In genomic region chr5:4754701-4755281, GRCm38 (mm10) we compare ENCODE assay signal across 9 mouse cellular contexts. TPM values are rescaled to one million over a fixed set of nuclear protein-coding genes. Genes with fewer than 3 reads are reported as not detected.
A peak's percentile ranks its signal among the peaks of the same experiment; 100 is the strongest.
DNase-seq lines count a peak whose midpoint lies in the region; ATAC-seq lines count a peak whose summit lies in the region.
"Had no signal": no experiment of that assay in that cellular context is flagged by ENCODE, and none has a peak within 500 bp of the region (broad histone marks: within the 10 kb centered on the region; RNA-seq: fewer than 3 reads in every experiment).

No protein-coding gene starts in this region.

- no peak for ATAC-seq in forebrain, embryonic 11.5 days (replicated peaks; ENCODE audit: low FRiP score)
- ATAC-seq in midbrain, embryonic 16.5 days, result no peak

- DNase-seq in cerebellum, postnatal 10 days, result peak; percentile 12 to 15
- DNase-seq in cerebellum, adult 8-10 months, result no peak
- peak; percentile 52 for DNase-seq in forebrain, embryonic 11.5 days (ENCODE audit: low spot score)
- DNase-seq in kidney, adult 8-10 months, result peak; percentile 31 to 40
- DNase-seq in spleen, adult 18-20 months, result no peak
- no peak for DNase-seq in frontal cortex, adult 2 months (ENCODE audit: extremely low spot score in 1 of 2, low spot score in 1 of 2)
- DNase-seq in urinary bladder, postnatal 25 days (ENCODE audit: low spot score), result no peak

- peaks cover 2% of the 10 kb centered on the region; the same call in 1 of the 2 replicates for H3K4me1 ChIP-seq in forebrain, embryonic 11.5 days (replicated peaks; ENCODE audit: control insufficient read depth, insufficient read depth, low read length)
- H3K4me1 ChIP-seq in midbrain, embryonic 16.5 days (ENCODE audit: control insufficient read depth, insufficient read depth, low read length), result peaks cover 16% of the 10 kb centered on the region

- H3K9me3 ChIP-seq in forebrain, embryonic 11.5 days (ENCODE audit: control insufficient read depth, low read length), result no peaks in the 10 kb centered on the region
- no peaks in the 10 kb centered on the region for H3K9me3 ChIP-seq in midbrain, embryonic 16.5 days (replicated peaks; ENCODE audit: control insufficient read depth, low read length, poor library complexity, severe bottlenecking)

- H3K4me2 ChIP-seq in forebrain, embryonic 11.5 days (ENCODE audit: low read depth, low read length, severe bottlenecking), result peak overlapping the region; percentile 94
- H3K4me2 ChIP-seq in midbrain, embryonic 16.5 days (ENCODE audit: low read length), result peak overlapping the region; percentile 68

- peak overlapping the region; percentile 85 for H3K4me3 ChIP-seq in forebrain, embryonic 11.5 days (ENCODE audit: low read depth, low read length)
- H3K4me3 ChIP-seq in midbrain, embryonic 16.5 days (ENCODE audit: low read depth, low read length), result peak overlapping the region; percentile 88
- H3K4me3 ChIP-seq: megakaryocyte, embryonic 14.5 days had no signal

- H3K9ac ChIP-seq in forebrain, embryonic 11.5 days (ENCODE audit: low read length), result peak overlapping the region; percentile 96
- peak overlapping the region; percentile 96 for H3K9ac ChIP-seq in midbrain, embryonic 16.5 days (ENCODE audit: low read depth, low read length)

- WGBS in forebrain, embryonic 11.5 days, result 26% methylated on average over 9 of the region's 9 CpGs
- 26% methylated on average over 9 of the region's 9 CpGs for WGBS in midbrain, embryonic 16.5 days

- H3K36me3 ChIP-seq in forebrain, embryonic 11.5 days (ENCODE audit: control insufficient read depth, insufficient read depth, low read length), result no peaks in the 10 kb centered on the region
- H3K36me3 ChIP-seq in midbrain, embryonic 16.5 days (ENCODE audit: control insufficient read depth, insufficient read depth, low read length), result no peaks in the 10 kb centered on the region

- H3K27me3 ChIP-seq in forebrain, embryonic 11.5 days (ENCODE audit: control insufficient read depth, insufficient read depth, low read length), result no peaks in the 10 kb centered on the region
- H3K27me3 ChIP-seq in midbrain, embryonic 16.5 days (ENCODE audit: control insufficient read depth, insufficient read depth, low read depth, low read length), result no peaks in the 10 kb centered on the region

- no peak overlapping the region for H3K27ac ChIP-seq in forebrain, embryonic 11.5 days (ENCODE audit: low read depth, low read length)
- peak overlapping the region; percentile 98 for H3K27ac ChIP-seq in midbrain, embryonic 16.5 days (ENCODE audit: low read length)

RNA-seq across cellular contexts. Expression of gene Fzd1, which starts 3.0 kb away (rescaled TPM):
- 35.0 and 36.4 TPM in 2 replicates for polyA plus RNA-seq in forebrain, embryonic 11.5 days (2014; fragmentation: Nextera tagmentation; extraction: Ambion mirVana)
- 22.0 and 24.6 TPM in 2 replicates for polyA plus RNA-seq in midbrain, embryonic 16.5 days (2015; fragmentation: Nextera tagmentation; extraction: Ambion mirVana)
- polyA plus RNA-seq in frontal cortex, adult 2 months (2012; rRNA removed), result 9.0 and 10.2 TPM in 2 replicates

Comparison
In these comparisons a context has a peak if more than half of its experiments do, and no peak if none do; other contexts are left out.
1. DNase-seq: peak in cerebellum, postnatal 10 days (2 of 2), forebrain, embryonic 11.5 days (single experiment) and kidney, adult 8-10 months (2 of 2); none in cerebellum, adult 8-10 months (single experiment), spleen, adult 18-20 months (0 of 2), frontal cortex, adult 2 months (0 of 2) and urinary bladder, postnatal 25 days (single experiment).